Mouse (Mus musculus) kidney, embryonic 14.5 days (tissue): ENCODE data around the gene Sox5. TPM values are rescaled to one million over a fixed set of nuclear protein-coding genes. Genes with fewer than 3 reads are reported as not detected.

ENCODE experiments used
- ATAC-seq: fragments of 200-750 bp; cut with Nextera tagmentation; 2 replicates; pipeline ENCODE4 v1.8.0; 2017; ENCODE audit warnings: moderate number of reproducible peaks, mild to moderate bottlenecking, moderate TSS enrichment, moderate library complexity; ENCODE audit not compliant: low FRiP score, low TSS enrichment
- H3K27ac ChIP-seq: fragments of 300-500 bp; sonication (generic); 2 replicates; pipeline ENCODE4 v1.5.1; 2014; ENCODE audit warnings: low read depth, mild to moderate bottlenecking, low read length, moderate library complexity, mixed read lengths
- H3K27me3 ChIP-seq: fragments of 300-500 bp; sonication (generic); 2 replicates; pipeline ENCODE4 v1.6.1; 2014; ENCODE audit warnings: mild to moderate bottlenecking, low read length; ENCODE audit not compliant: control insufficient read depth, insufficient read depth
- H3K36me3 ChIP-seq: fragments of 300-500 bp; sonication (generic); 2 replicates; pipeline ENCODE4 v1.6.1; 2014; ENCODE audit warnings: low read length, mixed read lengths; ENCODE audit not compliant: control insufficient read depth, insufficient read depth
- H3K4me1 ChIP-seq: fragments of 300-500 bp; sonication (generic); 2 replicates; pipeline ENCODE4 v1.6.1; 2014; ENCODE audit warnings: low read length, mixed read lengths; ENCODE audit not compliant: control insufficient read depth, insufficient read depth
- H3K4me2 ChIP-seq: fragments of 300-500 bp; sonication (generic); replicated peaks from 2 replicates; pipeline ENCODE4 v1.6.1; 2014; ENCODE audit warnings: low read depth, mild to moderate bottlenecking, low read length
- H3K4me3 ChIP-seq: fragments of 300-500 bp; sonication (generic); 2 replicates; pipeline ENCODE4 v1.5.1; 2014; ENCODE audit warnings: mild to moderate bottlenecking, low read length
- H3K9ac ChIP-seq: fragments of 300-500 bp; sonication (generic); 2 replicates; pipeline ENCODE4 v1.6.1; 2014; ENCODE audit warnings: low read depth, mild to moderate bottlenecking, low read length, moderate library complexity
- H3K9me3 ChIP-seq: fragments of 300-500 bp; sonication (generic); 2 replicates; pipeline ENCODE4 v1.6.1; 2016; ENCODE audit warnings: low read length; ENCODE audit not compliant: control insufficient read depth
- WGBS: fragments of 180-500 bp; shearing (Covaris S2); extraction: QIAGEN DNeasy Blood & Tissue Kit; methylation state at CpG from one replicate; pipeline ENCODE4 v1.1.7; 2014; 5-methylcytosine and 5-hydroxymethylcytosine counted together
- polyA plus RNA-seq: library from polyadenylated mRNA; unstranded; fragments of >200 nt; fragmentation: Nextera tagmentation; extraction: Ambion mirVana; gene quantifications from 2 replicates; pipeline ENCODE4 v1.2.1, GENCODE M21; 2014

The Sox5 gene
- polyA plus RNA-seq, 1 experiment from 2014 or later = 13.0 TPM

DNA sequence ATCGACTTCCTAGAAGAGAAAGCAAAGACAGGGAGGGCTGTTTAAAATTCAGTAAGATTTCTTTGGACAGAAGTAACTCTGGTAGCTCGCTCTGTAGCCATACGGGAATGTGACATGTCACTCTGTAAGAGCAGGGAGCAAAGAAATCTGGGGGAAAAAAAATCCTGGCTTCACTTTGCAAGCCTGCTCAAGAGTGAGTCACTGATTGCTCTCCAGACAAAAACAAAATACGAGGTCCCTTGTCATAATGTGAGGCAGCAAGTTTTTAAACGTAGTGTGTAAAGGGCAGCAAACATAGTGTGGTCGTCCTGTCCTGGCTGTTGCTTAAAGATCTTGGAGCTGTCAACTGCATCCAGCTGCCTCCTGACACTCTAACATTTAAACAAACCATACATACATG, 665.1 kb downstream of the Sox5 start:
- no peak overlapping the region for H3K27ac ChIP-seq
- ATAC-seq = no peak
- H3K4me3 ChIP-seq = no peak overlapping the region
- no peaks in the 10 kb centered on the region for H3K36me3 ChIP-seq
- no peaks in the 10 kb centered on the region for H3K9me3 ChIP-seq
- no peaks in the 10 kb centered on the region for H3K4me1 ChIP-seq
- H3K27me3 ChIP-seq = no peaks in the 10 kb centered on the region
- H3K9ac ChIP-seq = no peak overlapping the region
- H3K4me2 ChIP-seq = no peak overlapping the region
- 78% methylated on average over 6 of the region's 6 CpGs for WGBS

DNA sequence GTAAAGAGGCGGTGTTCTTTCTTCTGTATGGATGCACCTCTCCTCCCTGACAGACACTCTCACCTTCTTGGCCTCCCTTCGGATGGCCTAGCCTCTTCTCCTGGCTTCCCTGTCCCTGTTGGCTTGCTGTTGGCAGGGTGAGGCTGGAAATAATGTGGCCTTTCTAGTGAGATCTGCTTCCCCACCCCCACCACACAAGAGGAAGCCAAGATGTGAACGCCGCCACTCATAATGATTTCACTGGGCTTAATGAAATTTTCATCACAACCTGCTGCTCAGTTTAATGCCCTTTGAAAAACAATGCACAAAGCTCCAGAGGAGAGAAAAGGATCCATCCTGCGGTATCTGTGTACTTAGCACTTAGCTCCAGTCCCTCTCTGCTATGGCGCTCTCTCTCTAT, 670.2 kb downstream of the Sox5 start:
- H3K4me3 ChIP-seq = no peak overlapping the region
- no peak for ATAC-seq
- 85% methylated on average over 6 of the region's 6 CpGs for WGBS
- H3K36me3 ChIP-seq = no peaks in the 10 kb centered on the region
- no peak overlapping the region for H3K4me2 ChIP-seq
- H3K9me3 ChIP-seq = no peaks in the 10 kb centered on the region
- no peaks in the 10 kb centered on the region for H3K4me1 ChIP-seq
- H3K27ac ChIP-seq = no peak overlapping the region
- no peaks in the 10 kb centered on the region for H3K27me3 ChIP-seq
- H3K9ac ChIP-seq = no peak overlapping the region

DNA sequence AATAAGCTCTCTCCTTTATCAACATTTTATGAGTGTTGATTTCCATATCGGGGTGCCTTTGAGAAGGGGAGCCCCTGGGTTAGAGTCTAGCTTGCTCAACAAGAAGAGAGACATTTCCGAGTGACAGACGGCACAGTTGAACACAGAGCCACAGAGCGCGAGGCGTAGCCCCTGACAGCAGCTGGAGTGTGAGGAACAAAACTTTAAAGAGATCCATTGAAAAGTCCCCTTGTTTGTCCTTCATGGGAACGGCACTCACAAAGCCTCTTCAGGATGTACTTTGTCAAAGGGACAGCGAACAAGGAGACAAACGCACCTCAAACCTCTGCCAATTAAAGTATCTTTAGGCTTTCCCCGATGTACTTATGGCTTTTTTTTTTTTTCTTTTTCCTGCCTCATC, 674.9 kb downstream of the Sox5 start:
- H3K27me3 ChIP-seq = no peaks in the 10 kb centered on the region
- no peaks in the 10 kb centered on the region for H3K36me3 ChIP-seq
- no peak for ATAC-seq
- H3K4me1 ChIP-seq = no peaks in the 10 kb centered on the region
- H3K9ac ChIP-seq = no peak overlapping the region
- H3K9me3 ChIP-seq = no peaks in the 10 kb centered on the region
- WGBS = 79% methylated on average over 10 of the region's 10 CpGs
- H3K4me2 ChIP-seq = no peak overlapping the region
- H3K4me3 ChIP-seq = no peak overlapping the region
- H3K27ac ChIP-seq = no peak overlapping the region

DNA sequence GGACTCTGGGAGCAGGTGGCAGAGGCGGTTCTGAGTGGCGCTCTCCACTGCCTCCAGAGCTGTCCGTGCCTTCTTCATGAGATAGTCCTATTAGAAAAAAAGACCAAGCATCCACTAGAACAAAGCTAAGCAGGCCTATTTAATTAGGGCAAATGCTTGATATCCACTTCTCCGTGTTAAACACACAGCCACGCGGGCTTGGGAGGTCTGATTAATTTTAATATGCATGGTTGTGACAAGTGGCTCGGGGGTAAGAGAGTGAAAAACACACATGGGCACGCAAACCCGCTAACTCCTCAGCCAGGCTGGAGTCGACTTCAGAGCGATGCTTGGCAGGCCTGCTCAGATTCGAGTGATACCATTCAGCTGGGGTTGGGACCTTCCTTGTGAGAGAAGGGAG, 676.1 kb downstream of the Sox5 start:
- Histone ChIP-seq H3K4me2 (no peak overlapping the region), H3K9me3 (peaks cover 3% of the 10 kb centered on the region; the same call in 1 of the 2 replicates), H3K36me3 (no peaks in the 10 kb centered on the region), H3K9ac (no peak overlapping the region), H3K4me1 (no peaks in the 10 kb centered on the region), H3K4me3 (no peak overlapping the region), H3K27me3 (no peaks in the 10 kb centered on the region), H3K27ac (no peak overlapping the region)
- WGBS = 89% methylated on average over 12 of the region's 12 CpGs
- no peak for ATAC-seq

DNA sequence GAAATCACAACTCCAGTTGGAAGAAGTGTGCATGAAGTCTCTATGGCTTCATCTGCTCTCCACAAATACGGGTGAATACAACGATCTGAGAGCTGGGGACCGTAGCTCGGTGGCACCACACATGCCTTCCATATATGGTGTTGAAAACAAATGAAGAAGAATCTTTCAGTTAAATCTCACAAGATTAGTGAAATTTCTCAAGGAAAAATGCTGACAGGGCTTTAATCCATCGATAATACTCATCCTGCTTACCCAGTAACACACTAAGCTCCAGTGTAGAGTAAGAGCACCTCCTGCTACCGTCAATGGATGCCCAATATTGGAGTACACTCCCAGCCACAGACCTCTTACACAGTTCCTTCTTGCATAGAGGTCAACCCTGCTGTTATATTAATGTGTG, 678.2 kb downstream of the Sox5 start:
- H3K27ac ChIP-seq = no peak overlapping the region
- no peak for ATAC-seq
- H3K9ac ChIP-seq = no peak overlapping the region
- H3K27me3 ChIP-seq = no peaks in the 10 kb centered on the region
- H3K4me2 ChIP-seq = no peak overlapping the region
- WGBS = 93% methylated on average over 6 of the region's 6 CpGs
- H3K4me3 ChIP-seq = no peak overlapping the region
- H3K4me1 ChIP-seq = no peaks in the 10 kb centered on the region
- peaks cover 3% of the 10 kb centered on the region; the same call in 1 of the 2 replicates for H3K9me3 ChIP-seq
- H3K36me3 ChIP-seq = no peaks in the 10 kb centered on the region

DNA sequence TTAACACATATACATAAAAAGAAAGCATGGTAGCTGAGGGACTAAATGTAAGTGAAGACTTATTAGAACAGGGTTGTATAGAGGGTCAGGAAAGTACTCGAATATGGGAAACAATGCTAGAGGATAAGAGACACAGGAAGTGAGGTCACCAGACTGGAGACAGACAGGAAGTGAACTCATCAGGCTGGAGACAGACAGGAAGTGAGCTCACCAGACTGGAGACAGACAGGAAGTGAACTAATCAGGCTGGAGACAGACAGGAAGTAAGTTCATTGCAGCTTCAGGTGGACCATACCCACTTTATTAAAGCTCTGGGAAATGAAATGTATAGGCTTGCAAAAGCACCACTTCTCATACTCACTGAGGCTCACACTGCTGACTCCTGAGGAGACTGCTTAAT, 680.9 kb downstream of the Sox5 start:
- 82% methylated on average over 1 of the region's 1 CpGs for WGBS
- Histone ChIP-seq H3K4me3 (no peak overlapping the region), H3K27me3 (no peaks in the 10 kb centered on the region), H3K27ac (no peak overlapping the region), H3K9ac (no peak overlapping the region), H3K4me1 (no peaks in the 10 kb centered on the region), H3K9me3 (peaks cover 3% of the 10 kb centered on the region; the same call in 1 of the 2 replicates), H3K4me2 (no peak overlapping the region), H3K36me3 (no peaks in the 10 kb centered on the region)
- no peak for ATAC-seq

DNA sequence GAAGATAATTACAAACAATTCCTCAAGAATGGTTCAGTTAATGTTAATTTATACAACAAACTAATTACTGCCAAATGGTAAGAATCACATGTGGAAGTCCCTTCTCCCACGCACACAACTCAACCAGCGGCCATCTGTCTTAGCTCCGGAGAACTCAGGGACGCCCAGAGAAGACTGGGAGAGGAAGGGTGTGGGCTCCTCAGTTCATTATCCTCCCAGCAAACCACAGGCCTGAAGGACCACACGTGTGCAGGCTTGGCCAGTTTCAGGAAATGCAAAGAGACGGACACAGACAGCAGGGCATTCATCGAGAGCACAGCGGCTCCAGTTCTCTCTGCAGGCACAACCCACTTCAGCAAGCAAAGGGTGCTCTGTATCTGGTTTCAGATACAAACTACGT, 683.7 kb downstream of the Sox5 start:
- Histone ChIP-seq H3K27me3 (no peaks in the 10 kb centered on the region), H3K4me2 (no peak overlapping the region; the same call in 1 of the 2 replicates), H3K4me1 (no peaks in the 10 kb centered on the region), H3K27ac (no peak overlapping the region), H3K4me3 (no peak overlapping the region), H3K9me3 (peaks cover 3% of the 10 kb centered on the region; the same call in 1 of the 2 replicates), H3K9ac (no peak overlapping the region), H3K36me3 (no peaks in the 10 kb centered on the region)
- 22% methylated on average over 9 of the region's 9 CpGs for WGBS
- peak; percentile 79; the same call in 1 of the 2 replicates for ATAC-seq

DNA sequence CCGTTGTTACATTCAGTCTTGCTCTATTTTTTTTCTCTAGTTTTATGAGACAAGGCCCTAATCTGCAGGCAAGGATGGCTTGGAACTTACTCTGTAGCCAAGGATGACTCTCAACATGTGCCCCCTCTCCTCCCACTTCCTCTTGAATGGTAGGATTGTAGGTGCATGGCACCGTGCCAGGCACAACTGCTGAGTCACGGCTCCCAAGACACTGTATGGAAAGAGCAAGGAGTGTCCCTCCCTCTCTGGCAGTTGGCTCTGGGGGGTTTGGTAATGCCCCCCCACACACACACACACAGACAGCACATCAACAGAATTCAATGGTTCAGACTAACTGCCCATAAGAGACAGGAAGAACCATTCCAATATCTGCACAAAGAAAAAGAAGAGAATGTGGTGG, 693.5 kb downstream of the Sox5 start:
- no peaks in the 10 kb centered on the region for H3K27me3 ChIP-seq
- WGBS = 89% methylated on average over 3 of the region's 3 CpGs
- H3K9ac ChIP-seq = no peak overlapping the region
- ATAC-seq = no peak
- no peak overlapping the region for H3K4me2 ChIP-seq
- no peaks in the 10 kb centered on the region for H3K9me3 ChIP-seq
- H3K36me3 ChIP-seq = no peaks in the 10 kb centered on the region
- no peaks in the 10 kb centered on the region for H3K4me1 ChIP-seq
- H3K27ac ChIP-seq = no peak overlapping the region
- H3K4me3 ChIP-seq = no peak overlapping the region

DNA sequence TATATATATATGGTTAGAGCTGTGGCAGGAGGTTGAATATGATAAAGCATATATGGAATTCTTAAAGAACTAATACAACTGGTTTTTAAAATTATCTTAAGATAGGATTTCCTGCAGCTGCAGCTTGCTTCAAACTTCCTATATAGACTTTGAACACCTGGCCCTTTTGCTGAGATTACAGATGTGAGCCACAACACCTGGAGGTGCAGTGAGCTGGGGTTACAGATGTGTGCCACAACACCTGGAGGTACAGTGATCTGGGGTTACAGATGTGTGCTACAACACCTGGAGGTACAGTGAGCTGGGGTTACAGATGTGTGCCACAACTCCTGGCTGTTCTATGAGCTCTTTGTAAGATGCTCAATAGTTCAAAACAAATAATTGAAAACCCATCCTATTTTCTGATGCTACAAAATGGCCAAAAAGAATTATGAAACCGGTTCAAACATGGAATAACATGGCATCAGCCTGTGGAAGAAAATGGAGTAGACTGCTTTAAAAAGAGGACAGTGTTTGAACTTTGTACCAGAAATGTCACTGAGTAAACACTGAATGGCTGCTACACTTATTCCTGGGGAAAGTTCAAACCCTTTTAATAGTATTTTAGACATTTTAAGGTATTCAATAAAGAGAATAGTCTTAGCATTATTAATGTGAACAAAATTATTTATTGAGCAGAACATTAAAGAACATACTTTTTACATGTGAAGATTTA, 695.5 kb downstream of the Sox5 start:
- 64% methylated on average over 1 of the region's 1 CpGs for WGBS
- Histone ChIP-seq H3K9me3 (no peaks in the 10 kb centered on the region), H3K4me1 (no peaks in the 10 kb centered on the region), H3K4me2 (no peak overlapping the region), H3K9ac (no peak overlapping the region), H3K4me3 (no peak overlapping the region), H3K36me3 (no peaks in the 10 kb centered on the region), H3K27ac (no peak overlapping the region), H3K27me3 (no peaks in the 10 kb centered on the region)
- no peak for ATAC-seq
